Mouse (Mus musculus) midbrain, embryonic 13.5 days (tissue): Measurements from ENCODE around the gene Eno1. TPM values are rescaled to one million over a fixed set of nuclear protein-coding genes. Genes with fewer than 3 reads are reported as not detected.

Source experiments
- ATAC-seq: fragments of 200-750 bp; cut with Nextera tagmentation; 2 replicates; pipeline ENCODE4 v1.8.0; 2017; ENCODE audit warnings: mild to moderate bottlenecking, moderate TSS enrichment, moderate library complexity
- H3K27ac ChIP-seq: fragments of 300-500 bp; sonication (generic); 2 replicates; pipeline ENCODE4 v1.5.1; 2015; ENCODE audit warnings: inconsistent platforms, mild to moderate bottlenecking, moderate library complexity
- H3K27me3 ChIP-seq: fragments of 300-500 bp; sonication (generic); 2 replicates; pipeline ENCODE4 v1.6.1; 2015; ENCODE audit warnings: mild to moderate bottlenecking, inconsistent platforms
- H3K36me3 ChIP-seq: fragments of 300-500 bp; sonication (generic); 2 replicates; pipeline ENCODE4 v1.6.1; 2015; ENCODE audit warnings: mild to moderate bottlenecking, inconsistent platforms
- H3K4me1 ChIP-seq: fragments of 300-500 bp; sonication (generic); replicated peaks from 2 replicates; pipeline ENCODE4 v1.6.1; 2015; ENCODE audit warnings: inconsistent platforms
- H3K4me2 ChIP-seq: fragments of 300-500 bp; sonication (generic); replicated peaks from 2 replicates; pipeline ENCODE4 v1.6.1; 2015; ENCODE audit warnings: moderate library complexity, mild to moderate bottlenecking, inconsistent platforms
- H3K4me3 ChIP-seq: fragments of 300-500 bp; sonication (generic); replicated peaks from 2 replicates; pipeline ENCODE4 v1.5.1; 2015; ENCODE audit warnings: mild to moderate bottlenecking, inconsistent platforms
- H3K9ac ChIP-seq: fragments of 300-500 bp; sonication (generic); replicated peaks from 2 replicates; pipeline ENCODE4 v1.6.1; 2015; ENCODE audit warnings: mild to moderate bottlenecking, inconsistent platforms
- H3K9me3 ChIP-seq: fragments of 300-500 bp; sonication (generic); 2 replicates; pipeline ENCODE4 v1.6.1; 2016; ENCODE audit warnings: mild to moderate bottlenecking, inconsistent platforms
- WGBS: fragments of 180-500 bp; shearing (Covaris S2); methylation state at CpG from one replicate; pipeline ENCODE4 v1.1.7; 2015; 5-methylcytosine and 5-hydroxymethylcytosine counted together
- polyA plus RNA-seq: library from polyadenylated mRNA; unstranded; fragments of >200 nt; fragmentation: Nextera tagmentation; extraction: Ambion mirVana; gene quantifications from 2 replicates; pipeline ENCODE4 v1.2.1, GENCODE M21; 2015

Eno1 gene
- 945 and 955 TPM in 2 replicates for polyA plus RNA-seq

DNA sequence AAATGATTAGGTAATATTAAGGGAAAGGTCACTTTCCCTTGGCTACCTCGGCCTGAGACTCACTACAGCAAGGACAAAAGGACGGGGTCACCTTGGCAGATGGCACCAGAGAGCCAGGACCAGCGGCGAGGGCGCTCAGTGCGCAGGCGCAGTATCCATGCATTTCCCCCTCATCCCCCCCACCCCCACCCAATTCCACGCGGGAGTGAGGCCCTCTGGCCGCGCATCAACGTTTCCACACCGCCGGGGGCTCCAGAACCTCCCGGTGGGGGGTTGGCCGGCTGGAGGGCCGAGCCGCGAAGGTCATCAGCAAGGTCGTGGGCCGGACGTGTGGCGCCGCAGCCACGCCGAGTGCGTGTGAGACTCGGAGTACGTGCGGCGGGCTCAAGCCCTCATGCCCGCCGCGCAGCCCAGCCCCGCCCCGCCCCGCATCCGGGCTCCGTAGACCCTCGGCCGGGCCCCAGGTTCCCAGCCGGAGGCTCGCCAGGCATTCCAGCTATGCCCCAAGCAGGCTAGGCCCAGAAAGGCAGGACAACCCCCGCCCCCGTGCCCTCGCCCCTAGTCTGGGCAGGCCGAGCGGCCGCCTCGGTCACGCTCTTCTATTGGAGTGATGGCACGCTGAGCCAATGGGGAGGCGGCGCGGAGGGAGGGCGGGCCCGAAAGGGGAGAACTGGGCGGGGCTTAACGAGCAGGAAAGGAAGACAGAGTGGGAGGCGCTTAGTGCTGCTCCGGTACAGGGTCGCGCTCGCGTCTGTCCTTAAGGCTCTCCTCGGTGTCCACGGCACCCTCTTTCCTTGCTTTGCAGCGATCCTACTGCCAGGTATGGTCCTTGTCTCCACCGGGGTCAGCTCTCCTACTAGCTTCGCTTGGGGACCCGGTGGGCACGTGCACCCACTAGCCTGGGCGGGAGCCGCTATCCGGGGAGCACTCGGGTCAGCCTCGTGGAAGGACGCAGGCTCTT is at the start of gene Eno1:
Gene Eno1 (plus strand): TSS at position 201 of the 961 bp plus-strand sequence.
- Histone ChIP-seq H3K27ac (peak within 1 kb of the TSS; percentile 100), H3K36me3 (peaks cover 14% of the 10 kb centered on the region), H3K4me3 (peak within 1 kb of the TSS; percentile 85), H3K4me1 (peaks cover 51% of the 10 kb centered on the region), H3K9ac (peak within 1 kb of the TSS; percentile 90), H3K9me3 (no peaks in the 10 kb centered on the region), H3K27me3 (peaks cover 4% of the 10 kb centered on the region), H3K4me2 (peak within 1 kb of the TSS; percentile 93)
- under 1% methylated on average over 78 of the region's 78 CpGs for WGBS
- peak; percentile 98 for ATAC-seq

- Histone ChIP-seq H3K27ac (no peak overlapping the region), H3K4me3 (no peak overlapping the region), H3K27me3 (0 out of 2 replicates have a peak, but pooled peaks cover 2% of the 10 kb centered on the region), H3K9ac (no peak overlapping the region), H3K4me1 (no peaks in the 10 kb centered on the region), H3K4me2 (no peak overlapping the region), H3K36me3 (no peaks in the 10 kb centered on the region), H3K9me3 (no peaks in the 10 kb centered on the region)
- 49% methylated on average over 11 of the region's 11 CpGs for WGBS
- no peak for ATAC-seq
Measured at GRCm38 (mm10) chr4:150188236-150188635, 48.3 kb upstream of the Eno1 start.

GRCm38 (mm10) chr4:150192199-150192598 is 44.3 kb upstream of the Eno1 start:
- no peaks in the 10 kb centered on the region for H3K4me1 ChIP-seq
- no peak overlapping the region for H3K9ac ChIP-seq
- no peak overlapping the region for H3K4me2 ChIP-seq
- no peaks in the 10 kb centered on the region for H3K36me3 ChIP-seq
- H3K27ac ChIP-seq = no peak overlapping the region
- no peaks in the 10 kb centered on the region for H3K9me3 ChIP-seq
- no peak overlapping the region for H3K4me3 ChIP-seq
- no peak for ATAC-seq
- 0 out of 2 replicates have a peak, but pooled peaks cover 2% of the 10 kb centered on the region for H3K27me3 ChIP-seq
- 83% methylated on average over 6 of the region's 6 CpGs for WGBS

DNA sequence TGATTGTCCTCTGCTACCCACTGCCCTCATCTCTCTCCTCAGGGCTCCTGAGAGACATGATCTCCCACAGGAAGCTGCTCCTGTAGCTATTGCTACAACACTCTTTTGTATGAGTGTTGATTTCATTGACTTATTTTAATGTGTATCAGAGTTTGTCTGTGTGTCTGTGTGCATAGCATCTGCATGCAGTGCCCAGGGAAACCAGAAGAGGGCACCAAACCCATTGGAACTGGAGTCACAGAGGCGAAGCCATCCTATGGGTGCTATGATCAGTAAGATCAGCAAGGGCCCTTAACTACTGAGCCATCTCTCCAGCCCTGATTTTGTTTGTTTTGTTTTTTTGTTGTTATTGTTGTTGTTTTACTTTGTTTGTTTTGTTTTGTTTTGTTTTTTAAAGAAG is 42.6 kb upstream of the Eno1 start:
- no peaks in the 10 kb centered on the region for H3K4me1 ChIP-seq
- no peaks in the 10 kb centered on the region for H3K36me3 ChIP-seq
- H3K9me3 ChIP-seq = no peaks in the 10 kb centered on the region
- no peak overlapping the region for H3K9ac ChIP-seq
- no peak overlapping the region for H3K27ac ChIP-seq
- 0 out of 2 replicates have a peak, but pooled peaks cover 2% of the 10 kb centered on the region for H3K27me3 ChIP-seq
- 32% methylated on average over 1 of the region's 1 CpGs for WGBS
- no peak overlapping the region for H3K4me3 ChIP-seq
- H3K4me2 ChIP-seq = no peak overlapping the region
- ATAC-seq = no peak

DNA sequence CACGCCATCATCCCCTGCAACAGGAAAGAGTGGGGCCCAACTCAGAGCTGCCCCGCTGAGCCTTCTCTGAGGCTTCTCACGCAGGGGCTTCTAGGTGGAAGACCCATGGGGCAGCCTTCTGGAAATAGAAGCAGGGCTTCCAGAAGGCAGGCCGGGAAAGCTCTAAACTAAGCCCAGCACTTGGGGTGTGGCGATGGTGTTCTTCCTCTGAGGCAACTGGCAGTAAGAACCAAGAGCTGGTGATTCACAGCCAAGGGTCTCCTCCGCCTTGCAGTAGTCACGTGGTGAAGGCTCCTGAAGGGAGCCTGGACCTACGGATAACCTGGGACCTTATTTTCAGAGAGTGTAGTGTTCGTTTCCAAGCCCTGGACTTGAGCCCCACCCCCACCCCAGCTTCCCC is 38.3 kb upstream of the Eno1 start:
- WGBS = 74% methylated on average over 9 of the region's 9 CpGs
- Histone ChIP-seq H3K27me3 (no peaks in the 10 kb centered on the region), H3K4me3 (no peak overlapping the region), H3K4me2 (no peak overlapping the region), H3K4me1 (no peaks in the 10 kb centered on the region), H3K27ac (no peak overlapping the region), H3K9ac (no peak overlapping the region), H3K36me3 (no peaks in the 10 kb centered on the region), H3K9me3 (no peaks in the 10 kb centered on the region)
- no peak for ATAC-seq

DNA sequence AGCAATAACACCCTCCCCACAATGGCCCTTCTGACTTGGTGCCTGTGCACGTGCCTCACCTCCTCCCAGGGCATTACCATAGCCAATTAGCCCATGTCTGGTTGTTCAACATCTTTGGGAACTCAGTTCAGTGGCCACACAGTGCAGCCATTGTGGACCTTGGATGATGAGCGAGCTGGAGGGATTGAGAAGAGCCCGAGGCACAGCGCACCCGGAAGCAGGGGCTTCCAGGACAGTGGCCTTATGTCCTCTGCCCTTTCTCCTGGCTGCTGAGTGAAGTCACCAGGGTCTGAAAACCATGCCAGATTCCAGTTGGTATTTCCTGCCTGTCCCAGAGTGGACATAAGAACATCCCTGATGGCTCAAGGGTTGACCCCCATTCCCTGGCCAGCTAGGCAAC is 35.3 kb upstream of the Eno1 start, which contains the start of gene Car6:
Gene Car6 (minus strand): TSS at position 101 of the 400 bp plus-strand sequence.
- no peaks in the 10 kb centered on the region for H3K4me1 ChIP-seq
- no peak within 1 kb of the TSS for H3K27ac ChIP-seq
- no peak within 1 kb of the TSS for H3K4me2 ChIP-seq
- no peak for ATAC-seq
- no peak within 1 kb of the TSS for H3K4me3 ChIP-seq
- H3K27me3 ChIP-seq = no peaks in the 10 kb centered on the region
- no peak within 1 kb of the TSS for H3K9ac ChIP-seq
- H3K9me3 ChIP-seq = no peaks in the 10 kb centered on the region
- WGBS = 75% methylated on average over 5 of the region's 5 CpGs
- H3K36me3 ChIP-seq = no peaks in the 10 kb centered on the region

GRCm38 (mm10) chr4:150202702-150203101 is 33.8 kb upstream of the Eno1 start:
- no peak overlapping the region for H3K9ac ChIP-seq
- no peak for ATAC-seq
- no peak overlapping the region for H3K4me3 ChIP-seq
- 88% methylated on average over 5 of the region's 5 CpGs for WGBS
- no peaks in the 10 kb centered on the region for H3K36me3 ChIP-seq
- no peaks in the 10 kb centered on the region for H3K27me3 ChIP-seq
- no peak overlapping the region for H3K4me2 ChIP-seq
- no peaks in the 10 kb centered on the region for H3K9me3 ChIP-seq
- no peaks in the 10 kb centered on the region for H3K4me1 ChIP-seq
- H3K27ac ChIP-seq = no peak overlapping the region

DNA sequence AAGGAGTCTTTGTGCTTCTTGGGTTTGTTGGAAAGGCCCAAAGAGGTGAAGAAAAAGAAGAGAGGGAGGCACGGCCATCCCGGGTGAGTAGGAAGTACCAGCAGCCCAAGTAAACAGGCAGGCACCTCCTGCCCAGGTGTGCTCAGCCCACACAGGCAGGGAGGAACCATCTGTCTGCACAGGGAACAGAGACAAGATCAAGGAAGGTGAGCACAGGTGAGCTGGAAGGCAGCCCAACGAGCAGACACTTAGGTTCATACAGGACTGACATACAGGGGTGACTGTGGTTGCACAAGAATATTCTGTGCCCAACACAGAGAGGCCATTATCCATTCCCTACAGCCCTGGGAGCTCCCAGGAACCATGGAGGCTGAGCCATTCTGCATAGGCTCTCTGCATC is 31.6 kb upstream of the Eno1 start:
- H3K9ac ChIP-seq = no peak overlapping the region
- H3K27me3 ChIP-seq = no peaks in the 10 kb centered on the region
- ATAC-seq = no peak
- no peak overlapping the region for H3K4me2 ChIP-seq
- no peak overlapping the region for H3K4me3 ChIP-seq
- no peaks in the 10 kb centered on the region for H3K9me3 ChIP-seq
- no peaks in the 10 kb centered on the region for H3K36me3 ChIP-seq
- H3K27ac ChIP-seq = no peak overlapping the region
- no peaks in the 10 kb centered on the region for H3K4me1 ChIP-seq
- 81% methylated on average over 3 of the region's 3 CpGs for WGBS

GRCm38 (mm10) chr4:150209751-150210150 is 26.8 kb upstream of the Eno1 start:
- Histone ChIP-seq H3K9me3 (no peaks in the 10 kb centered on the region), H3K9ac (no peak overlapping the region), H3K36me3 (no peaks in the 10 kb centered on the region), H3K4me2 (no peak overlapping the region), H3K27ac (no peak overlapping the region), H3K27me3 (no peaks in the 10 kb centered on the region), H3K4me3 (no peak overlapping the region), H3K4me1 (peaks cover 8% of the 10 kb centered on the region; the same call in 1 of the 2 replicates)
- 95% methylated on average over 5 of the region's 5 CpGs for WGBS
- no peak for ATAC-seq

- Histone ChIP-seq H3K9me3 (no peaks in the 10 kb centered on the region), H3K9ac (no peak overlapping the region)
- WGBS = 82% methylated on average over 8 of the region's 8 CpGs
Measured at GRCm38 (mm10) chr4:150210306-150210705, 26.2 kb upstream of the Eno1 start.

DNA sequence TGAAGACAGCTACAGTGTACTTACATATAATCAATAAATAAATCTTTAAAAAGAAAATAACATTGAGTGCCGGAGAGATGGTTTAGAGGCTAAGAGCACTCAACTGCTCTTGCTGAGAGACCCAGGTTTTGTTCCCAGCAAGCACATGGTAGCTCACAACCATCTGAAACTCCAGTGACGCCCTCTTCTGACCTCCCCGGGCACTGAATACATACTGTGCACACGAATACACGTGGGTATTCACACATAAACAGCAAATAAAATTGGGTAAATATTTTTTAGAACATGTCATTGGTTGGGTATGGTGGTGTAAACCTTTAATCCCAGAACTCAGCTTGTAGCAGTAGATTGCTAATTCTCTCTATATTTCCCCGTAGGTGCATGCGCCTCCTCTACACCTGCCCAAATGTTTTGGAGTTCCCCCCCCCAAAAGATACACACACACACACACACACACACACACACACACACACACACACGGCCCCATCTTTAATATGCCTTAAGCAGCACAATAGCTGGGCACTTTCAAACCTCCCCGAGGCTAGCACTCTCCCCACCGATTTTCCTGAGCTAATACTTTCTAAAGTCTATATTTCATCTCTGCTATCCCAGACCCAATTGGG is 24.5 kb upstream of the Eno1 start:
- Histone ChIP-seq H3K9ac (no peak overlapping the region), H3K27ac (no peak overlapping the region), H3K36me3 (no peaks in the 10 kb centered on the region), H3K4me3 (peak overlapping the region; percentile 30; the same call in 1 of the 2 replicates), H3K27me3 (no peaks in the 10 kb centered on the region), H3K9me3 (no peaks in the 10 kb centered on the region), H3K4me2 (peak overlapping the region; percentile 54), H3K4me1 (peaks cover 8% of the 10 kb centered on the region; the same call in 1 of the 2 replicates)
- ATAC-seq = no peak; the same call in 1 of the 2 replicates
- 58% methylated on average over 10 of the region's 10 CpGs for WGBS

More at GRCm38 (mm10) chr4:150210306-150210705, 26.2 kb upstream of the Eno1 start:
- Histone ChIP-seq H3K4me1 (peaks cover 8% of the 10 kb centered on the region; the same call in 1 of the 2 replicates), H3K27me3 (no peaks in the 10 kb centered on the region), H3K4me3 (no peak overlapping the region), H3K36me3 (no peaks in the 10 kb centered on the region), H3K4me2 (no peak overlapping the region), H3K27ac (no peak overlapping the region)
- no peak for ATAC-seq

- Histone ChIP-seq H3K9me3 (no peaks in the 10 kb centered on the region), H3K4me2 (peak overlapping the region; percentile 54), H3K4me1 (peaks cover 8% of the 10 kb centered on the region; the same call in 1 of the 2 replicates), H3K36me3 (no peaks in the 10 kb centered on the region), H3K9ac (0 out of 2 replicates have a peak overlapping the region, but pooled peaks have one; percentile 54), H3K4me3 (peak overlapping the region; percentile 30), H3K27me3 (no peaks in the 10 kb centered on the region), H3K27ac (no peak overlapping the region)
- ATAC-seq = peak; percentile 74
- WGBS = 2% methylated on average over 15 of the region's 15 CpGs
Measured at GRCm38 (mm10) chr4:150212553-150212971, 24.0 kb upstream of the Eno1 start.
